Mouse (Mus musculus) brain, embryonic 14.5 days (tissue): ENCODE measurements around the gene Txnrd2.

Experiments
- CTCF ChIP-seq: fragments of 200-500 bp; IDR thresholded peaks from 2 replicates; pipeline ENCODE4 v1.5.1; 2012; ENCODE audit warnings: inconsistent platforms, mild to moderate bottlenecking, moderate library complexity, borderline replicate concordance; ENCODE audit not compliant: insufficient read depth, insufficient read length; ENCODE audit errors: extremely low read depth
- POLR2A ChIP-seq: fragments of 200-500 bp; IDR thresholded peaks from 2 replicates; pipeline ENCODE4 v1.6.1; 2012; ENCODE audit warnings: mild to moderate bottlenecking, inconsistent platforms, borderline replicate concordance; ENCODE audit not compliant: poor library complexity, insufficient read depth, insufficient read length, severe bottlenecking; ENCODE audit errors: extremely low read depth

GRCm38 (mm10) chr16:18506524-18507199 lies 80.5 kb downstream of the Txnrd2 start:
- TF ChIP-seq CTCF (no peak), POLR2A (no peak)
